Mouse (Mus musculus) embryonic fibroblast, embryonic 13.5 days (primary cell): ENCODE data around the gene Cntnap5a.

Source experiments
- CTCF ChIP-seq: IDR thresholded peaks from 2 replicates; pipeline ENCODE4 v1.5.1; 2011; ENCODE audit warnings: mild to moderate bottlenecking, control low read depth, low read length, moderate library complexity, borderline replicate concordance; ENCODE audit not compliant: insufficient read depth
- POLR2A ChIP-seq: IDR thresholded peaks from 2 replicates; pipeline ENCODE4 v1.6.1; 2011; ENCODE audit warnings: low read depth, mild to moderate bottlenecking, control low read depth, low read length, moderate library complexity

DNA sequence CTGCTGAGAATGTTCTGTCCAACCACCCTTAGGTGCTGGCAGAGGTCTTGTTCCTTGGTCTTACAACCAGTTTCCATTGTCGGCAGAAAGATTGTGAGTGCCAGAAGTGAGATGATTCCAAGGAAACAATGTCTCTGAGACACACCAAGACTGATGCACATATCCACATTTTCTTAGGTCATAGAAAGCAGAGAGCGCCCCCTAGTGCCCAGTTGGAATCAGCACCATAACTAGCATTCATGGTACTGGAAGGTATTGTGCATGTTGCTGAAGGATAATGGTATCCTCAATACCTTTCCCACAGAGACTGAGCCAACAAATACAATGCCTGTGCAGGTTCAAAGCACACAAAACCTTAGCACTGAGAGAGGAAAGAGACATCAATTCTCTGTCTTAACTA, 793.1 kb downstream of the Cntnap5a start:
- TF ChIP-seq POLR2A = no peak
- no peak for TF ChIP-seq CTCF
